Mouse (Mus musculus) liver, adult 2 months (tissue): Measurements from ENCODE around the gene Tlr9. TPM values are rescaled to one million over a fixed set of nuclear protein-coding genes. Genes with fewer than 3 reads are reported as not detected.

Experiments
- DNase-seq: peaks from one replicate; pipeline ENCODE4 v3.0.0-alpha.2; 2011; ENCODE audit warnings: low read depth, low spot score; ENCODE audit errors: extremely low read depth
- H3K27ac ChIP-seq: fragments of 200-500 bp; replicated peaks from 2 replicates; pipeline ENCODE4 v1.5.1; 2012; ENCODE audit warnings: low read depth, mild to moderate bottlenecking, control low read depth, inconsistent platforms, low read length; ENCODE audit not compliant: insufficient read depth
- H3K27me3 ChIP-seq: fragments of 200-500 bp; 2 replicates; pipeline ENCODE4 v1.6.1; 2012; ENCODE audit warnings: mild to moderate bottlenecking, moderate library complexity, low read length, inconsistent platforms; ENCODE audit not compliant: control insufficient read depth, insufficient read depth
- H3K36me3 ChIP-seq: fragments of 200-500 bp; 2 replicates; pipeline ENCODE4 v1.6.1; 2012; ENCODE audit warnings: low read length, inconsistent platforms; ENCODE audit not compliant: control insufficient read depth, insufficient read depth
- H3K4me1 ChIP-seq: fragments of 200-500 bp; 2 replicates; pipeline ENCODE4 v1.6.1; 2011; ENCODE audit warnings: low read length; ENCODE audit not compliant: control insufficient read depth, insufficient read depth
- H3K4me3 ChIP-seq: fragments of 200-500 bp; 2 replicates; pipeline ENCODE4 v1.5.1; 2011; ENCODE audit warnings: low read depth, mild to moderate bottlenecking, control low read depth, low read length, moderate library complexity; ENCODE audit not compliant: insufficient read depth
- H3K79me2 ChIP-seq: fragments of 200-500 bp; 2 replicates; pipeline ENCODE4 v1.6.1; 2012; ENCODE audit warnings: inconsistent platforms, mild to moderate bottlenecking, low read length, moderate library complexity; ENCODE audit not compliant: control insufficient read depth, insufficient read depth
- H3K9ac ChIP-seq: fragments of 200-500 bp; 2 replicates; pipeline ENCODE4 v1.6.1; 2012; ENCODE audit warnings: low read depth, mild to moderate bottlenecking, control low read depth, inconsistent platforms, low read length
- POLR2A ChIP-seq: fragments of 200-500 bp; IDR thresholded peaks from 2 replicates; pipeline ENCODE4 v1.6.1; 2011; ENCODE audit warnings: low read length, control low read depth; ENCODE audit not compliant: insufficient read depth; ENCODE audit errors: extremely low read depth
- WGBS: fragments of 180-500 bp; shearing (Covaris S2); methylation state at CpG from one replicate; pipeline ENCODE4 v1.1.7; 2018; 5-methylcytosine and 5-hydroxymethylcytosine counted together
- polyA plus RNA-seq: library from polyadenylated mRNA; depleted of rRNA; stranded (reverse); fragments of >200 nt; gene quantifications from 2 replicates; pipeline ENCODE4 v1.2.3, GENCODE M21; 2012; rRNA removed
- total RNA-seq: library from RNA; depleted of rRNA; stranded (reverse); fragments of >200 nt; gene quantifications from 2 replicates; pipeline ENCODE4 v1.2.3, GENCODE M21; 2014; rRNA removed

Gene Tlr9
- total and polyA plus RNA-seq, 2 experiments: 0.18 to 0.61 TPM

- 81% methylated on average over 1 of the region's 1 CpGs for WGBS
- Histone ChIP-seq H3K27me3 (no peaks in the 10 kb centered on the region), H3K4me3 (no peak overlapping the region), H3K79me2 (no peaks in the 10 kb centered on the region), H3K9ac (no peak overlapping the region), H3K4me1 (peaks cover 19% of the 10 kb centered on the region), H3K27ac (no peak overlapping the region), H3K36me3 (no peaks in the 10 kb centered on the region)
- no peak for TF ChIP-seq POLR2A
- no peak for DNase-seq
Measured at GRCm38 (mm10) chr9:106275806-106276205, 53.4 kb downstream of the Tlr9 start.

Other genes starting within 250 kb of the Tlr9 start
- not detected in 2 replicates for gene Col6a4, start 125.8 kb upstream of the Tlr9 start, total RNA-seq
- gene Col6a4, start 125.8 kb upstream of the Tlr9 start, polyA plus RNA-seq: not detected in 2 replicates
- 104 and 136 TPM in 2 replicates for gene Glyctk, start 64.5 kb upstream of the Tlr9 start, total RNA-seq
- gene Glyctk, start 64.5 kb upstream of the Tlr9 start, polyA plus RNA-seq: 308 and 315 TPM in 2 replicates
- gene Wdr82, start 51.7 kb upstream of the Tlr9 start, total RNA-seq: 36.3 and 40.7 TPM in 2 replicates
- 23.6 and 25.9 TPM in 2 replicates for gene Wdr82, start 51.7 kb upstream of the Tlr9 start, polyA plus RNA-seq
- gene Ppm1m, start 22.9 kb upstream of the Tlr9 start, total RNA-seq: 12.4 and 13.7 TPM in 2 replicates
- gene Ppm1m, start 22.9 kb upstream of the Tlr9 start, polyA plus RNA-seq: 17.3 and 22.7 TPM in 2 replicates
- 4.9 and 6.2 TPM in 2 replicates for gene Twf2, start 19.5 kb upstream of the Tlr9 start, total RNA-seq
- 4.5 and 4.7 TPM in 2 replicates for gene Twf2, start 19.5 kb upstream of the Tlr9 start, polyA plus RNA-seq
- gene Alas1, start 26.1 kb downstream of the Tlr9 start, total RNA-seq: 270 and 285 TPM in 2 replicates
- gene Alas1, start 26.1 kb downstream of the Tlr9 start, polyA plus RNA-seq: 530 and 649 TPM in 2 replicates
- 1.8 and 3.2 TPM in 2 replicates for gene Poc1a, start 58.5 kb downstream of the Tlr9 start, total RNA-seq
- gene Poc1a, start 58.5 kb downstream of the Tlr9 start, polyA plus RNA-seq: 3.1 and 3.9 TPM in 2 replicates
- gene Dusp7, start 146.0 kb downstream of the Tlr9 start, total RNA-seq: 1.8 and 2.5 TPM in 2 replicates
- gene Dusp7, start 146.0 kb downstream of the Tlr9 start, polyA plus RNA-seq: 7.7 and 10.1 TPM in 2 replicates
- gene Rpl29, start 206.9 kb downstream of the Tlr9 start, total RNA-seq: 182 and 210 TPM in 2 replicates
- 230 and 232 TPM in 2 replicates for gene Rpl29, start 206.9 kb downstream of the Tlr9 start, polyA plus RNA-seq
- gene Acy1, start 215.7 kb downstream of the Tlr9 start, total RNA-seq: 65.2 and 76.5 TPM in 2 replicates
- gene Acy1, start 215.7 kb downstream of the Tlr9 start, polyA plus RNA-seq: 50.7 and 64.3 TPM in 2 replicates
- gene Abhd14b, start 224.9 kb downstream of the Tlr9 start, total RNA-seq: 129 and 183 TPM in 2 replicates
- 402 and 415 TPM in 2 replicates for gene Abhd14b, start 224.9 kb downstream of the Tlr9 start, polyA plus RNA-seq
- 8.2 and 10.4 TPM in 2 replicates for gene Abhd14a, start 225.1 kb downstream of the Tlr9 start, total RNA-seq
- 22.7 and 24.4 TPM in 2 replicates for gene Abhd14a, start 225.1 kb downstream of the Tlr9 start, polyA plus RNA-seq
- 15.9 and 22.2 TPM in 2 replicates for gene Pcbp4, start 230.7 kb downstream of the Tlr9 start, total RNA-seq
- 43.3 and 52.5 TPM in 2 replicates for gene Pcbp4, start 230.7 kb downstream of the Tlr9 start, polyA plus RNA-seq
- not detected in 2 replicates for gene Gpr62, start 243.3 kb downstream of the Tlr9 start, total RNA-seq
- not detected in 2 replicates for gene Gpr62, start 243.3 kb downstream of the Tlr9 start, polyA plus RNA-seq